Mouse (Mus musculus) hindbrain, postnatal 0 days (tissue): Measurements from ENCODE around the gene Cacna2d3. TPM values are rescaled to one million over a fixed set of nuclear protein-coding genes. Genes with fewer than 3 reads are reported as not detected.

Experiments used
- ATAC-seq: fragments of 200-750 bp; cut with Nextera tagmentation; 2 replicates; pipeline ENCODE4 v1.8.0; 2017; ENCODE audit warnings: mild to moderate bottlenecking, moderate TSS enrichment, moderate library complexity
- DNase-seq: peaks from one replicate; pipeline ENCODE4 v3.0.0-alpha.2; 2015; ENCODE audit warnings: low spot score
- H3K27ac ChIP-seq: fragments of 300-500 bp; sonication (generic); 2 replicates; pipeline ENCODE4 v1.5.1; 2014; ENCODE audit warnings: mild to moderate bottlenecking
- H3K27me3 ChIP-seq: fragments of 300-500 bp; sonication (generic); 2 replicates; pipeline ENCODE4 v1.6.1; 2014; ENCODE audit warnings: low read length, mixed read lengths; ENCODE audit not compliant: insufficient read depth
- H3K36me3 ChIP-seq: fragments of 300-500 bp; sonication (generic); 2 replicates; pipeline ENCODE4 v1.6.1; 2014; ENCODE audit warnings: low read length, mixed read lengths; ENCODE audit not compliant: insufficient read depth
- H3K4me1 ChIP-seq: fragments of 300-500 bp; sonication (generic); 2 replicates; pipeline ENCODE4 v1.6.1; 2014; ENCODE audit warnings: antibody characterized with exemption, low read length, mixed read lengths; ENCODE audit not compliant: insufficient read depth
- H3K4me2 ChIP-seq: fragments of 300-500 bp; sonication (generic); 2 replicates; pipeline ENCODE4 v1.6.1; 2014; ENCODE audit warnings: low read depth, mild to moderate bottlenecking, low read length, moderate library complexity, mixed read lengths
- H3K4me3 ChIP-seq: fragments of 300-500 bp; sonication (generic); 2 replicates; pipeline ENCODE4 v1.5.1; 2014; ENCODE audit warnings: low read length
- H3K9ac ChIP-seq: fragments of 300-500 bp; sonication (generic); replicated peaks from 2 replicates; pipeline ENCODE4 v1.6.1; 2014; ENCODE audit warnings: mild to moderate bottlenecking, low read length, moderate library complexity, mixed read lengths
- H3K9me3 ChIP-seq: fragments of 300-500 bp; sonication (generic); 2 replicates; pipeline ENCODE4 v1.6.1; 2016; ENCODE audit warnings: low read length, mixed read lengths
- CTCF ChIP-seq: IDR thresholded peaks from 2 replicates; pipeline ENCODE4 v1.5.1; 2016; ENCODE audit warnings: antibody characterized with exemption, control low read depth, low read depth
- WGBS: fragments of 180-500 bp; shearing (Covaris S2); extraction: QIAGEN DNeasy Blood & Tissue Kit; methylation state at CpG from one replicate; pipeline ENCODE4 v1.1.7; 2014; 5-methylcytosine and 5-hydroxymethylcytosine counted together
- polyA plus RNA-seq: library from polyadenylated mRNA; unstranded; fragments of >200 nt; fragmentation: Nextera tagmentation; extraction: Ambion mirVana; gene quantifications from 2 replicates; pipeline ENCODE4 v1.2.1, GENCODE M21; 2015
- total RNA-seq: library from RNA; depleted of rRNA; stranded (reverse); fragments of >200 nt; gene quantifications from 2 replicates; pipeline ENCODE4 v1.2.3, GENCODE M21; 2014

The Cacna2d3 gene
- total and polyA plus RNA-seq, 2 experiments from 2014 or later: 37.6 to 39.0 TPM

GRCm38 (mm10) chr14:29183730-29184129 is 537.9 kb downstream of the Cacna2d3 start:
- no peak overlapping the region for H3K27ac ChIP-seq
- ATAC-seq (no peak), DNase-seq (no peak)
- H3K36me3 ChIP-seq: no peaks in the 10 kb centered on the region
- H3K27me3 ChIP-seq: no peaks in the 10 kb centered on the region
- TF ChIP-seq CTCF: no peak
- no peak overlapping the region for H3K4me2 ChIP-seq
- H3K9me3 ChIP-seq: no peaks in the 10 kb centered on the region
- 76% methylated on average over 5 of the region's 5 CpGs for WGBS
- no peak overlapping the region for H3K4me3 ChIP-seq
- peaks cover 7% of the 10 kb centered on the region for H3K4me1 ChIP-seq
- H3K9ac ChIP-seq: no peak overlapping the region

- 16% methylated on average over 11 of the region's 11 CpGs for WGBS
- Histone ChIP-seq H3K4me3 (no peak overlapping the region), H3K9me3 (no peaks in the 10 kb centered on the region), H3K9ac (no peak overlapping the region), H3K36me3 (no peaks in the 10 kb centered on the region), H3K27ac (peak overlapping the region; percentile 45; the same call in 1 of the 2 replicates), H3K27me3 (no peaks in the 10 kb centered on the region), H3K4me2 (peak overlapping the region; percentile 38), H3K4me1 (peaks cover 12% of the 10 kb centered on the region)
- DNase-seq: peak; percentile 12
- TF ChIP-seq CTCF: no peak
- ATAC-seq: peak; percentile 63
Observed at GRCm38 (mm10) chr14:29179397-29179888, 542.2 kb downstream of the Cacna2d3 start.

DNA sequence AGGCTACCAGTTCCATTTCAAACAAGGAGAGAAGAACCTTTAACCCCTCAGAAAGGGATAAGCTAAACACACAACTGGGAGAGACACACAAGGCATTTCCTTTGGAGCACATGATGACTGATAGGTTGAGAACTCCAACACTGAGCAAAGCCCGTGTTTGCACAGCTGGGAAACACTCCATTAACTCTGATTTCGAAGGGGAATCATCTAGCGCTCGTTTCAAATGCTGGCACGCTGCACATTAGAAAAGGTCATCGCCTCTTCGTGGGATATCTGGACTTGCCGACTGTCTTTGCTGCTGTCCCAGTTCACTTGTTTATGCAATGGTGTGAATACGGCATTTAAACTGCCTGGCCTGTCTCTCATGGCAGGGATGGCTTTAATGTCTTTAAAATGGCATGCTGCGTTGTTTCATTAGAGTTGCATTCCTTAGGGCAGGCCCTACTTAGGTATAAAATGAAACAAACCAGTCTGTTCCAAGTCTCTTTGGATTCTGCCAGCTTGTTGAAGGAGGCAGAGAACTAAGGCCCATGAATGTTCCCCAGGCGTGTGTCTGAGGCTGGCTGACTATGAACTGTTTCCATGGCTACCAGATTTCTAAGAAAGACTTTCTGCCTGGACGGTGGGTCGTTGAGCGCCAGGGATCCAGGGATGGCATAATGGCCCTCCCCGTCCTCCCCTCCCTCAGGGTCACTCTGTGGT is 542.8 kb downstream of the Cacna2d3 start:
- TF ChIP-seq CTCF: no peak
- Histone ChIP-seq H3K4me2 (peak overlapping the region; percentile 38), H3K9ac (no peak overlapping the region), H3K36me3 (no peaks in the 10 kb centered on the region), H3K27me3 (no peaks in the 10 kb centered on the region), H3K9me3 (no peaks in the 10 kb centered on the region), H3K4me3 (no peak overlapping the region), H3K27ac (peak overlapping the region; percentile 45), H3K4me1 (peaks cover 12% of the 10 kb centered on the region)
- WGBS: 10% methylated on average over 15 of the region's 15 CpGs
- DNase-seq (peak; percentile 82), ATAC-seq (peak; percentile 95)

GRCm38 (mm10) chr14:29174762-29175161 is 546.9 kb downstream of the Cacna2d3 start:
- peaks cover 12% of the 10 kb centered on the region for H3K4me1 ChIP-seq
- H3K4me3 ChIP-seq: no peak overlapping the region
- no peak for ATAC-seq
- 77% methylated on average over 3 of the region's 3 CpGs for WGBS
- no peak overlapping the region for H3K4me2 ChIP-seq
- no peaks in the 10 kb centered on the region for H3K36me3 ChIP-seq
- no peak overlapping the region for H3K27ac ChIP-seq
- H3K9ac ChIP-seq: no peak overlapping the region
- no peak for TF ChIP-seq CTCF
- no peaks in the 10 kb centered on the region for H3K9me3 ChIP-seq
- DNase-seq: no peak
- no peaks in the 10 kb centered on the region for H3K27me3 ChIP-seq

DNA sequence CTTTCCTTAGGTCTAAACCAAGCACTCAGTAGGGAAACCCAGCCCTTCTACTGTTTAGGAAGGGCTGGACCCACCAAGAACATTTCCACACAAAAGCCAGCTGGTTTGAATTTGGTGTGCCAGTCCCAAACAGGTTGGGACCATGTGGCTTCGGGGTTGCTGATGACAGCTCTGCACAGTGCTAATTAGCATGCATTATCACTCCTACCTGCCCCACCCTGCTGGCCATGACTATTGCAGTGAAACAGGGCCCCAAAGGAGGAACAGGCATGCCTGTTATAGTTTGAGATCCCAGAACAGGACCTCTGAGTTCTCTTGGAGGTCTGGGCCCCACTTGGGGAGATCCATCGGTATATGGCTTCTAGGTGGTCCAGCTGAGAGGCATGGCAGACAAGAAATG is 549.5 kb downstream of the Cacna2d3 start:
- Histone ChIP-seq H3K27me3 (no peaks in the 10 kb centered on the region), H3K36me3 (no peaks in the 10 kb centered on the region), H3K4me3 (no peak overlapping the region), H3K27ac (no peak overlapping the region), H3K4me2 (no peak overlapping the region), H3K9me3 (no peaks in the 10 kb centered on the region), H3K4me1 (no peaks in the 10 kb centered on the region), H3K9ac (no peak overlapping the region)
- no peak for ATAC-seq
- no peak for DNase-seq
- TF ChIP-seq CTCF: no peak
- 96% methylated on average over 2 of the region's 2 CpGs for WGBS

DNA sequence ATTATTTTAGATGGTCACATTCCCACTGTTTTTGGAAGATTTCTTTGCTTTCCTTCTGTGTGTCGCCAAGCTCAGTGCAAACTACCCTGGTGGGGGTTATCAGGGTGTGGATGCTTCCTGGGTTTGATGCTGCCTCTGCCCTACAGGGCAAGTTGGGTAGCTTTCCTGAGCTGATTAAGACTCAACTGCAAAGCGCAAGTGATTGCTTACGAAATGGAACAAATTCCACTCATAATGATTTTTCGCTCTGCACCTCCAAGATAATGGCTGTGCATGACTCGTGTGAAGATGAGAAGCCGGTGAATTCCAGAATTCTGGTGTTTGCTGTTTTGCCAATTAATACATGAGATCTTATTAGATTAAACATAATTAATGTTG is 557.0 kb downstream of the Cacna2d3 start:
- WGBS: 68% methylated on average over 6 of the region's 6 CpGs
- Histone ChIP-seq H3K9ac (no peak overlapping the region), H3K4me1 (0 out of 2 replicates have a peak, but pooled peaks cover 3% of the 10 kb centered on the region), H3K4me3 (no peak overlapping the region), H3K4me2 (no peak overlapping the region), H3K36me3 (no peaks in the 10 kb centered on the region), H3K27ac (no peak overlapping the region), H3K9me3 (no peaks in the 10 kb centered on the region), H3K27me3 (no peaks in the 10 kb centered on the region)
- ATAC-seq (no peak), DNase-seq (peak; percentile 23)
- peak; percentile 9; the same call in 1 of the 2 replicates for TF ChIP-seq CTCF

DNA sequence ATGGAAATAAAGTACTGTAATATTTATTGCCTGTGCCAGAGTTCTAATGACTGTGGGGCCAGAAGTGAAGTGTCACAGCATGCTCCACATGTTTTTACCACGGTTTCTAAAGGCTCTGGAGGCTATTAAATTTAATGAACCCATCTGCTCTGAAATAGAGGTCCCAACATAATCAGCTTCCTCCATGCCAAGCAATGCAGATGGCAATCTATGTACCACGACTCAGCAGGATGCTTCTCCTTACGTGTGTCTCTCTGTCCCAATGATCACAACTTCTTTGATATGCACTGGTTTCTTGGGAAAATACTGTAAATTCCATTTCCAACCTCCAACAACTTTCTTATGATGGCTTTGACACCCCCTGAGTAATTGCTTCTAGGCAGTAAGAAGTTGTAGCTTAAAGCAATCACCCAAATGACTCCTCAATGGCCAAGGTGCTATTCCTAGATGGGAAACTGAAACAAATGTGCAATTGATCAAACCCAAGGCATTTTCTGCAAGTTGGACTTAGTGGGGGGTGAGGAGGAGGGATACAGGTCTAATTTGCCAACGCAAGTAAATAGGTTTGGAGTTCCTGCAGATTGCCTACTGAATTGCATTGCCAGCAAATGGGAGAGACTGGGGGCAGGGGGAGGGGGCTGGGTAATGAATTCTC is 557.5 kb downstream of the Cacna2d3 start:
- ATAC-seq (no peak), DNase-seq (peak; percentile 54)
- no peak overlapping the region for H3K27ac ChIP-seq

More for the DNA sequence above, 557.5 kb downstream of the Cacna2d3 start:
- Histone ChIP-seq H3K36me3 (no peaks in the 10 kb centered on the region), H3K9me3 (no peaks in the 10 kb centered on the region), H3K4me3 (no peak overlapping the region), H3K27me3 (no peaks in the 10 kb centered on the region), H3K9ac (no peak overlapping the region), H3K4me2 (no peak overlapping the region), H3K4me1 (0 out of 2 replicates have a peak, but pooled peaks cover 3% of the 10 kb centered on the region)
- no peak for TF ChIP-seq CTCF
- 38% methylated on average over 4 of the region's 4 CpGs for WGBS
